Mouse (Mus musculus) B cell, adult (primary cell): ENCODE data around the gene Nr1i3. TPM values are rescaled to one million over a fixed set of nuclear protein-coding genes. Genes with fewer than 3 reads are reported as not detected.

Source experiments
- total RNA-seq: library from RNA; stranded (reverse); gene quantifications from 4 replicates; pipeline ENCODE4 v1.2.4, GENCODE M21; 2023; ENCODE audit not compliant: inconsistent age

The Nr1i3 gene
- not detected in 4 replicates for total RNA-seq

DNA sequence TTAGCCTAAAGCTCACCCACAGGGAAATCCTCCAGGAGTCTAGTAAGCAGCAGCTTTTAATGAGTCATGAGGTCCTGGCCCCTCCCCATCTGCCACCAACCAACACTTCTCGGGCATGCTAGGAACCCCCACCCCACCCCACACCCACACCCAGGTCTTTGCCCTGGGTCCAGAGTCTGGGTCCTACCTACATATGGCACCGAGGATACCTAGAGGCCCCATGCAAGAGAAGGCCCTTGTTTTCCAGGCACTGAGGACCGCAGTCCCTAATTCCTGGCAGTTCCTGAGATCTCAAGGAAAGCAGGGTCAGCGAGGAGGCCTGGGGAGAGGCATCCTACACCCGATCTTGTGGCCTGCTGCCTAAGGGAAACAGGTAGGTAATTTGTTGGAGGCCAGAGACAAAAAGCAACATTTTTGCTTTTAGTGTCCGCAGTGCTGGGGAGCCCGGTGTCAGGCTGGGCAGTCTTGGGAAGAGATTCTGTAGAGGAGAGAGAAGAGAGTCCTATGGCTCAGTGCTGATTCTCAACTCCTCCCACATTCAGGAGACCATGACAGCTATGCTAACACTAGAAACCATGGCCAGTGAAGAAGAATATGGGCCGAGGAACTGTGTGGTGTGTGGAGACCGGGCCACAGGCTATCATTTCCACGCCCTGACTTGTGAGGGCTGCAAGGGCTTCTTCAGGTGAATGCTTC is at the start of gene Nr1i3:
Gene Nr1i3, plus strand, starts transcription at position 170 of the 696 bp plus-strand sequence.

DNA sequence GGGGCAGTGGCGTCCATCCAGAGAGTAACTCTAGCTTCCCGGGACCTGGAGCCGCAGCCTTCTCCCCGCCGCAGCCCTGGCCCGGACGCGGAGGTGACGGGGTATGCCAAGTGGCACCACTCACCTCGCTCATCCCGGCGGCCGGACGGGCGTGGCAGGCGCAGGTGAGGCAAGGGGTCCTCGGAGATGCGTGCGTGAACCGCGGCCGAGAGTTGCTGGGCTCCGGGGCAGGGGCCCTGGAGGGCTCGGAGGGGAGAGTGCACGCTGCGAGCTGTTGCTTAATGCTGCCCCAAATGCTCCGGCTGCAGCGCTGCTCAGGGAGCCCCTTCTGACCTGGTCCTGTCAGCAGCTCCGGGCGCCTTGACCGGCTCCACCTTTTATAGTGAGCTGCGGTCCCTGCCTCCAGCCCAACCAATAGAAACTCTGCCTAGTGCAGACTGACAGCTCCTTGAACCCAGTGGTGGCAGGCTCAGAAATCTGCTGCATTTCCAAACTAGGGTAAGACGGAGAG is 17.8 kb upstream of the Nr1i3 start, which contains the start of gene Pcp4l1:
Gene Pcp4l1, minus strand, starts transcription at position 382 of the 511 bp plus-strand sequence.

DNA sequence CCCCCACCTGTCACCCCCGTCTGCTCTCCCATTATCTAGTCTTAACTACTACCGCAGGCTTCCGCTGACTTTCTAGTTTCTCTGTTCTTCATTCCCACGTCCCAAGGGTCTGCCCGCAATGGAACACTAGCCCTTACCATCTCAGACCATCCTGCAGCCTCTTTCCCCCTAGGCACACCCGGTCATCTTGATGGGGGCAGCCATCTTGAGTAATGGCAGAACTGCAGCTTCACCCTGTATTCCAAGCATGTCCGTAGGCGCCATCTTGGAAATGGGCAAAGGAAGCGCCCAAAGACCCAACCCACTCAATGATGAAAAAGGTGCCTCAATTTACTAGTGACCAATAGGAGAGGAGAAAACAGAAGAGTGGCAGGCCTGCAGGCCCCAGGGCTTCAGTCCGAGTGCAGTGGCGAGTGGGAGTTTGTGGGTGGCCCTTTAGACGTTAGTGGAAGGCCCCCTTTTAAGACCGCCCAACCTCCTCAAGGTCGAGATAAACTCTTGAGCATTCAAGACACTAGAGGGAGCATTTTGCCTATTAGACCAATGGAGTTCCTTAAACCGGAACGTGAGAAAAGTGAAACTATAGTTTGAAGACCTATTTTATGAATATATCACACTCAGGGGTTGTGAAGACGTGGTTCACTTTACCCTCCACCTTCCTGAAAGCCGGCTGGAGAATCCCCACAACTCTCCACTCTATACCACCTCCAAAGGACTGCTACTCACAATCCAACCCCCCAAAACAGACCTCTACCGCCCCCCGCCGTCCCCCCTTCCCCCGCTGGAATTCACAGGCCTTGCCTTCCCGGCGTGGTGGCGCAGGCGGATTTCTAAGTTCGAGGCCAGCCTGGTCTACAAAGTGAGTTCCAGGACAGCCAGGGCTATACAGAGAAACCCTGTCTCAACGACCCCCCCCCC is 8.7 kb downstream of the Nr1i3 start, which contains the start of gene Tomm40l:
Gene Tomm40l, minus strand, starts transcription at position 277 of the 918 bp plus-strand sequence.

DNA sequence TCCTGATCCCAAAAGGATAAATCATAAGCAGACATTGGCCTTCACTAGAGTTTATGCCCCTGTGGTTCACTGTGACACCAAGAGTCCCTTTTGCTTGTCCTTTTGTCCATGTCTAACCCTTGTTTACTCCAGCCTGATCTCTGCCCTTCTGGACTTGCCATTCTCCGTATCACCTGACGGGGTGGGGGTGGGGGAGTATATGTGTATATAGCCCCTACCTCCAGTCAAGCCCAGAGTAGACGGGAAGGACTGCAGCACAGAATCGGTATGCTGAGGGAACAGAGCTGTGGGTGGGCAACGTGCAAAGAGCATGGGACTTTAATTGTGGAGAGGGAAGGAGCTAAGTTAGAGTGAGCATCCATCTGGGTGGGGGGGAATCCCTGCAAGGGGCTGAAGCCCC is 11.1 kb downstream of the Nr1i3 start, which contains the start of gene Apoa2:
Gene Apoa2, plus strand, starts transcription at position 198 of the 400 bp plus-strand sequence.

DNA sequence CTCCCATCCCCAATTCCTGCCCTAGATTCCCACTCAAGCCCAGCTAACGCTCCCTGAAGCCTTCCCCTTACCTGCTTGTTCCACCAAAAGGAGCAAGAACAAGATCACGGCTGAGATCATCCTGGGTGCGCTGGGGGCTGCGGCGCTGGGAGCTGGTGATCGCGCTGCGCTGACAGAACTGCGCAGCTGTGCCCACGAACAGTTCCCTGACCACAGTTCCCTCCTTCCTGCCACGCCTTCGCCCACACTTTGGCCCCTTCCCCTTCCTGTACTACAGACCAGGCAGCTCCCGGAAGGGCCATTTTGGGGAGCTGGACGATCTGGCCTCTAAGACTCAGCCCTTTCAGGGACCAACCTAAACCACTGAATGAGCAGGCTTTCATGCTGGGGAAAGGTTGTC is 20.4 kb downstream of the Nr1i3 start, which contains the start of gene Fcer1g:
Gene Fcer1g, minus strand, starts transcription at position 240 of the 400 bp plus-strand sequence.

DNA sequence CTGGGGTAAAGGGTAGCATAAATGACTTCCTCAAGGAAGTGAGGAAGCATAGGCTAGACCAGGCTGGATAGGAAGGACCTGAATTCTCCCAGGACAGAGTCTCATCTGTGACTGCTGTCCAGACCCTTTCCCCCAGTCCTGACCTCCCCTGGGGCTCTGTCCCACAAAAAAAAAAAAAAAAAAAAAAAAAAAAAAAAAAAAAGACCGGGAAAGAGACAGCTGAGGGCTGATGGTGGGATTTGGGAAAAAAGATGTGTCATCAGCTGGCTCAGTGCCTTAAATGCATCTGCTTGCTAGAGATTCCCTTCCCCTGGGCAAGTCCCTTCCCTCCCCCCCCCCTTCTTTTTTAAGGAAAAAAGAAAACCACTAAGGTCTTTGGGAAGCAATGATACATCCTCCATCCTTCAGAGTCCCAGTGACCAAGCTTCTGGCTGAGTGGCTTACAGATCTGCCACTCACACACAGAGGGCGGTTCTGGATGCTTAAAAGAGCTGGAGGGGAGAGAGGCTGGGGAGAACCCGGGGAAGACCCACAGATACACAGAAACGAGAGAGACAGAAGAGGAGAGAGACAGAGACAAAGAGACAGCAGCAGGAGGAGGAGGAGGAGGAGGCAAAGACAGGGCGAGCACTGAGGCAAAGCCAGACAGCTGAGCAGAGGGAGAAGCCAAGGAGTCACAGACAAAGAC is 36.3 kb downstream of the Nr1i3 start, which contains the start of gene Adamts4:
Gene Adamts4, plus strand, starts transcription at position 509 of the 688 bp plus-strand sequence.

DNA sequence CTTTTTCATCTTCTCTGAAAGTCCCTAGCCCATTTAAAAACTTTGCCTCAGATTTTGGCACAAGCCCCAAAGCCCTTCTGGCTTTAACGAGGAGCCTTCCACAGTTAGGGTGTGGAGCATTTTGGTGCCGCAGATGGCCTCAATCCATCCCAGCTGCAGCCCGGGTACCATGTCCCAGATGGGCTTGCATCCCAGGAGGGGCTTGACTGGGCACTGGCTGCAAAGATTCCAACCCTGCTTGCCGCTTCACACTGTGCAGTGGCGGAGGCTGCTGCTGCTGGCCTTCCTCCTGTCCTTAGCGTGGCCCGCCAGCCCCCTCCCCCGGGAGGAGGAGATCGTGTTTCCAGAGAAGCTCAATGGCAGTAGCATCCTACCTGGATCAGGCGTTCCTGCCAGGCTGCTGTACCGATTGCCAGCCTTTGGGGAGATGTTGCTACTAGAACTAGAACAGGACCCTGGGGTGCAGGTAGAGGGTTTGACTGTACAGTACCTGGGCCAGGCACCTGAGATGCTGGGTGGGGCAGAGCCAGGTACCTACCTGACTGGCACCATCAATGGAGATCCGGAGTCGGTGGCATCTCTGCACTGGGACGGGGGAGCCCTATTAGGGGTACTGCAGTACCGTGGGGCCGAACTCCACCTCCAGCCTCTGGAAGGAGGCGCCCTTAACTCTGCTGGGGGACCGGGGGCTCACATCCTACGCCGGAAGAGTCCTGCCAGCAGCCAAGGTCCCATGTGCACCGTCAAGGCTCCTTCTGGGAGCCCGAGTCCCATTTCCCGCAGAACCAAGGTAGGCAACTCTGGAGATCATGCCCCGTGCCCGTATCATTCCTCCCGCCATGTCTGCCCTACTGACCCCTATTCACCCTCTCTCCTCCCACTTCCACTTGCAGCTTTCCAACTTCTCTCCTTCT is 37.2 kb downstream of the Nr1i3 start, which contains the start of gene Ndufs2:
Gene Ndufs2, minus strand, starts transcription at position 709 of the 914 bp plus-strand sequence.

DNA sequence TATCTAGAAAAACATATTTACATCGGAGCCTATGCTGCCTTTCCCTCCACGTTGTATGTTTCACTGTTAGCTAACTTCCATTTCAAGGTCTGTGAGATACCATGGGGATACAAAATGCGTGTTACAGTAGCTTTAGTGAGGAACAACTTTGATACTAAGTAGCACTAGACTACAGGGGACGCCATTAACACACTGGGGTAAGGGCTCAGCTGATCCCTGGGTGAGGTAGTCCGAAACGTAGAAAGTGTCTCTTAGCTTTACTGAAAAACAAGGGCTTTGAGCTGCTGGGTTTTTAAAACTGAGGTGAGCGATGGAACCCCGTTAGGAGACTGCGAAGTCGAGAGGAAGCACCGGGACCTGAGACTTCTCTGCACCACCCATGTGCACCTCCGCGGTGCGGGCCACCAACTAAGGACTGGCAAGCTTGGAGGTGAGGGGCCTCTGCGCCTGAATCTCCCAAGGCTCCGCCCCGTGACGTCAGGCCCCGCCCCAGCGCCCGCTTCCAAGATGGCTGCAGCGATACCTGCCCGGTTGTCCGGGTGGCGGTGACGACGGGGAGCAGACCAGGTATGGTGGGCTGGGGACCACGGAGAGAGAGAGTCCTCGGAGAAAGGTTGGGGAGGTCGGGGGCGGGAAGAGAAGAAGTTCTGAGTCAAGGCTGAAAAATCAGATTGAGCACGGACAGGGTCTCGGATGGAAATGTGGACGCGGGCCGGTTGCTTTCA is 56.2 kb downstream of the Nr1i3 start, which contains the start of gene B4galt3:
Gene B4galt3, plus strand, starts transcription at position 481 of the 725 bp plus-strand sequence.

Other genes starting within 250 kb of the Nr1i3 start
- 240 to 258 TPM (median 249 TPM) in 4 replicates for gene Fcgr2b, start 237.4 kb upstream of the Nr1i3 start, total RNA-seq
- 0.42 to 1.5 TPM (median 1.0 TPM) in 4 replicates for gene Fcgr4, start 195.1 kb upstream of the Nr1i3 start, total RNA-seq
- 1.7 to 2.7 TPM (median 2.1 TPM) in 4 replicates for gene Fcgr3, start 149.0 kb upstream of the Nr1i3 start, total RNA-seq
- gene Cfap126, start 100.1 kb upstream of the Nr1i3 start, total RNA-seq = 0.67 to 2.6 TPM (median 1.1 TPM) in 4 replicates
- gene Sdhc, start 63.4 kb upstream of the Nr1i3 start, total RNA-seq = 89.4 to 111 TPM (median 94.1 TPM) in 4 replicates
- gene Mpz, start 63.3 kb upstream of the Nr1i3 start, total RNA-seq = not detected in 4 replicates
- not detected in 4 replicates for gene Pcp4l1, start 17.7 kb upstream of the Nr1i3 start, total RNA-seq
- gene Tomm40l, start 8.5 kb downstream of the Nr1i3 start, total RNA-seq = 21.8 to 26.5 TPM (median 24.2 TPM) in 4 replicates
- not detected in 4 replicates for gene Apoa2, start 11.1 kb downstream of the Nr1i3 start, total RNA-seq
- gene Fcer1g, start 20.4 kb downstream of the Nr1i3 start, total RNA-seq = 4.7 to 12.2 TPM (median 7.7 TPM) in 4 replicates
- gene Adamts4, start 36.5 kb downstream of the Nr1i3 start, total RNA-seq = not detected in 4 replicates
- 120 to 147 TPM (median 125 TPM) in 4 replicates for gene Ndufs2, start 37.4 kb downstream of the Nr1i3 start, total RNA-seq
- gene B4galt3, start 56.4 kb downstream of the Nr1i3 start, total RNA-seq = 79.8 to 117 TPM (median 101 TPM) in 4 replicates
- gene Ppox, start 67.2 kb downstream of the Nr1i3 start, total RNA-seq = 60.4 to 71.5 TPM (median 66.1 TPM) in 4 replicates
- gene Usp21, start 74.0 kb downstream of the Nr1i3 start, total RNA-seq = 48.5 to 60.7 TPM (median 55.3 TPM) in 4 replicates
- 44.8 to 53.1 TPM (median 48.1 TPM) in 4 replicates for gene Ufc1, start 81.1 kb downstream of the Nr1i3 start, total RNA-seq
- 31.3 to 39.4 TPM (median 34.5 TPM) in 4 replicates for gene Dedd, start 115.2 kb downstream of the Nr1i3 start, total RNA-seq
- gene Nit1, start 131.7 kb downstream of the Nr1i3 start, total RNA-seq = 26.8 to 31.8 TPM (median 28.6 TPM) in 4 replicates
- gene Pfdn2, start 131.7 kb downstream of the Nr1i3 start, total RNA-seq = 67.5 to 78.8 TPM (median 74.9 TPM) in 4 replicates
- gene Klhdc9, start 146.8 kb downstream of the Nr1i3 start, total RNA-seq = 0.32 to 0.58 TPM (median 0.45 TPM) in 4 replicates
- gene Nectin4, start 156.1 kb downstream of the Nr1i3 start, total RNA-seq = 0.21 to 0.58 TPM (median 0.45 TPM) in 4 replicates
- gene Arhgap30, start 175.0 kb downstream of the Nr1i3 start, total RNA-seq = 295 to 311 TPM (median 296 TPM) in 4 replicates
- gene Usf1, start 197.3 kb downstream of the Nr1i3 start, total RNA-seq = 168 to 206 TPM (median 179 TPM) in 4 replicates
- 6.4 to 19.0 TPM (median 10.9 TPM) in 4 replicates for gene Tstd1, start 204.9 kb downstream of the Nr1i3 start, total RNA-seq
- gene F11r, start 223.6 kb downstream of the Nr1i3 start, total RNA-seq = 0.27 to 1.3 TPM (median 0.89 TPM) in 4 replicates